Mouse (Mus musculus) gastrocnemius, postnatal 36 days (tissue): ENCODE measurements around the gene Lrrc34. TPM values are rescaled to one million over a fixed set of nuclear protein-coding genes. Genes with fewer than 3 reads are reported as not detected.

Experiments used
- DNase-seq, 2 experiments: peaks; one replicate each; pipeline ENCODE4 v3.0.0; 2022
- intact Hi-C: fragments of 180-260 bp; cut with DNase I; formaldehyde crosslinking; loops from one replicate; pipeline ENCODE4 v1.15.1; 2025
- total RNA-seq, 2 experiments: library from RNA; stranded (reverse); gene quantifications; 2 replicates each; pipeline ENCODE4 v1.2.3; 2021

Lrrc34 gene
- total RNA-seq, 2 experiments from 2014 or later = not detected

DNA sequence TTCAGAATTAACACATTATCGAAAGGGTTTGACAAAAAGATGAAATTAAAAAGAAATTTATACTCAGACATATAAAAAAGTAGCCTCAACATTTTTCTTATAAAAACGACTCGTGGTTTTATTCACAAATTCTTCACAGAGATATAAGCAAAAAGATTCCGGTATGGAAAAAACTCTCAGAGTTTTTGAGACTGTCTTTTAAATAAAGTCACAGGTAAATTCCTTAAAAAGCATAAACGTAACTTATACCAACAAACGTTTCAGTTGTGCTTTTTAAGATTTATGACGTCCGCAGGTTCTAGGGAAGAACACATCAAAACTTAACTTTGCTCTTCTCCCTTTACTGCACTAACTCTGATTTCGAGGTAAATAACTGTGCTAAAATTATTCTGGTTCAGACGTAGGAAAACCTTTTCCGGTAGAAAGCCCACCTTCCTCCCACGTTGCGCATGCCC, 46.0 kb downstream of the Lrrc34 start:
- intact Hi-C loops = loop anchor here (10.0 kb wide), 1 partner anchor 193 kb away; the partner anchor contains the start of gene Sec62
- DNase-seq = no peak

DNA sequence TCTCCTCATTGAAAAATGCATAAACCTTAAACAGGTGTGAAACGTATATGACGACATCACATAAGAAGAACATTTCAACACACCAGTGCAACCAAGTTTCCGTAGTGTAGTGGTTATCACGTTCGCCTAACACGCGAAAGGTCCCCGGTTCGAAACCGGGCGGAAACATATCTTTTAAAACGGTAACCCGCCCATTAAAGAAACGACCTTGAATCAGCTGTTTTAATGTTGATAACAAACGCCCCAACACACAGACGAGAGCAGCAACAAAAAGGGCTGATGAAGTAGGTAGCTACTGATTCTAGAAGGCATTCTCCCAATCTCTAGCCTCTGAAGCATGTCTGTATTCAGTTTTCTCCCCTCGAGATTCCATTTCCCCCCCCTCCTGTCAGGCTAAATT, 46.5 kb downstream of the Lrrc34 start:
- DNase-seq = peak; percentile 77 to 80
- intact Hi-C loops = loop anchor here (10.0 kb wide), 1 partner anchor 194 kb away; the partner anchor contains the start of gene Sec62

DNA sequence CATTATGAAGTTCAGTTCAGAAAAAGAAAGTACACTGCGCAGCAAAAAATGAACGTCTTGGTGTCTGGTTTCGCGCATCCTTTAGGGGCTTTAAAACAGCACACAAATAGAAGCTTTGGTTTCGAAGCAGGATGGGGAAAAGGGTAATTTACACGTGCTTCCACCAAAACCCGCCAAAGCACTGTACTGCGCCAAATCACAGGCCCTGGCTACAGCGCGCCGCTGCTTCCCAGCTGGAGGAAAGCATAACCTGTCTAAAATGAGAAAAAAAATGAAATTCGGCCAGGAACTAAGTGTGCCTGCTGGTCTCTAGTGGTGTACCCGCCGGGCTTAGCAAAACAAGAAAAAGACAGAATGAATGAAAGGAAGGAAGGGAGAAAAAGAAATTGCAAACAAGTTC, 47.0 kb downstream of the Lrrc34 start:
- DNase-seq = no peak
- intact Hi-C loops = loop anchor here (10.0 kb wide), 1 partner anchor 194 kb away; the partner anchor contains the start of gene Sec62

DNA sequence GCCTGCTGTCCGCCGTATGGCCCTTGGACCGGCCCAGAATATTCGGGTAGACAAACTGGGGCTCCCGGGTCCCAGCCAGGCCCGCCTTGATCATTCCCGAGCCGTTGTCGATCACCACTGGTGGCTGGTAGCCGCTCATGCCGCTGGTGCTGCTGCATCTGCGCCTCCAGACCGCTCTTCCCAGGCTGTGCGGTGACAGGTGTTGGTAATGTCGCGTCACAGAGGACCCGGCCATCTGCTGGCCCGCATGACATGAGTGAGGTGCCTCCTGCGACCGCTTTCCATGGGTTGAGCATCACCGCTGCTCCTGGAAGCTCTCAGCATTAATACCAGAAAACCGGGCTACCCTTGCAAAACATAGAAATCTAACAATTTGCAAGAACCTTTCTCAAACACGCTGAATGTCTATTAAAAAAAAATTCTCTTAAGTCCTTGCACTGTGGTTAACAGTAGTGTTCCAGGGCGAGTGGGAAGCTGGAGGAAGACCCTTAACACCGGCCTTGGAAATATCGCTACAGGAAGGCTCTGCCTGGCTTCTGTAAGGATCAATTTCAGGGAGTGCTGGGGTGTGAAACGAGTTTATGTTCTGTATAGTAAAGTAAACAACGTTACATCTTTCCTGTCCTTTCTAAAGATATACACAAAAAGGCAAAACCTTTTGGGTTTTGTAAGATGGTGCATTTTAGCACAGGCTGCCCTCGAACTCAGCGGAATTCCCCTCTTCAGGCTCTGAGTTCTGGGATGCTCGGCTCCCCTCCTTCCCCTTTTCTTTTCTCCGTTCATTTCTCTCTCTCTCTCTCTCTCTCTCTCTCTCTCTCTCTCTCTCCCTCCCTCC, 47.7 kb downstream of the Lrrc34 start, which contains the start of gene Actrt3:
TSS of gene Actrt3 (minus strand) at position 229 of the 835 bp plus-strand sequence.
- intact Hi-C loops = loop anchor here (5.0 to 10.0 kb wide), 2 partner anchors 195 to 537 kb away; partner anchors contain the start of gene Sec62
- DNase-seq = no peak

DNA sequence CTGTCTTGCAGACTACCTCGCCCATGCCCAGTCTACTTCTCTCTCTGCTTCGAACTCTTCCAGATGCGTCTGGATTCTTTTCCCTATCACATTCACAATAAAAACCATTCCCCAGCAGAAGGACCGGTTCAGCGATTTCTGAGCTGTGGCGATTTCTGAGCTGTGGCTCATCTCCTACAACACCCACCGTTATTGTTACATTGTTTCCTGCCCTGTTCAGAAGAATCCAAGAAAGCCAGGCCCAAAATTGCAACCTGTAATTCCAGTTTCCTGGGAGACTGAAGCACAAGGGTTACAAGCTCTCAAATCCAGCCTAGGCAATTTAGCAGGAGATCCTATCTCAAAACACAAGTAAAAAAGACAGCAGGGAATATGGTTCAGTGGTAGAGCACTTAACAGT, 50.4 kb downstream of the Lrrc34 start:
- no peak for DNase-seq
- intact Hi-C loops = loop anchor here (5.0 kb wide), 1 partner anchor 540 kb away; no protein-coding TSS in a partner anchor

DNA sequence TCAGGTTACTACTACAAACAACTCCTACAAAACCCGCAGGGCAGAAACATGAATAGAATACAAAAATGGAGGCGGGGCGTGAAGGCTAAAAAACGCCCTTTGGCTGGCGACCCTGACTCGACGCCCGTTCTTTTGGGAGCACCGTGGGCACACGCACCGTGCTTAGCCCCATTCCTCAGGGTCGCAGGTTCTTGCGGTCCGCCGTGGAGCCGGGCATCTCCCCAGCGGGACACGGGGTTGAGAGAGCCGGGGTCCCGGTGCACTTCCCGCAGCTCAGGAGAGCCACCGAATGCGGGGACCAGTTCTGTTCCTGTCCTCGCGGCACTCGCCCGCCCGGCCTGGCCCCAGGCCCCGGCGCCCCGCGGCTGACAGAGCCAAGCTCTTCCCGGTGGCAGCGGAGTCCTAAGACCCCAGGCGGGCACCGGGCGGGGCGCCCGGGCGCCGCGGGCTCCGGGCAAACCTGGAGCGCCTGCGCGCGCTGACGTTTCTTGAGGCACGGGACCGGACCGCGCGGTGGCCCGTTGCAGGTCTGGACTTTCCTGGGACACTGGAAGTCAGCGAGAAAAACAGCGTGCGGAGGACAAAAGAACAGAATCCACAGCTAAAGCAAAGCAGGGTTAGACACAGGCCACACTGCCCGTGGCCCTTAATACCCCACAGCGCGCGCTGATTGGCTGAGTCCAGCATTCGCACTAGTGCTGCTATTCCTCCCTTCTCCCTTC, 52.4 kb downstream of the Lrrc34 start:
- intact Hi-C loops = loop anchor here (5.0 kb wide), 1 partner anchor 542 kb away; no protein-coding TSS in a partner anchor

DNA sequence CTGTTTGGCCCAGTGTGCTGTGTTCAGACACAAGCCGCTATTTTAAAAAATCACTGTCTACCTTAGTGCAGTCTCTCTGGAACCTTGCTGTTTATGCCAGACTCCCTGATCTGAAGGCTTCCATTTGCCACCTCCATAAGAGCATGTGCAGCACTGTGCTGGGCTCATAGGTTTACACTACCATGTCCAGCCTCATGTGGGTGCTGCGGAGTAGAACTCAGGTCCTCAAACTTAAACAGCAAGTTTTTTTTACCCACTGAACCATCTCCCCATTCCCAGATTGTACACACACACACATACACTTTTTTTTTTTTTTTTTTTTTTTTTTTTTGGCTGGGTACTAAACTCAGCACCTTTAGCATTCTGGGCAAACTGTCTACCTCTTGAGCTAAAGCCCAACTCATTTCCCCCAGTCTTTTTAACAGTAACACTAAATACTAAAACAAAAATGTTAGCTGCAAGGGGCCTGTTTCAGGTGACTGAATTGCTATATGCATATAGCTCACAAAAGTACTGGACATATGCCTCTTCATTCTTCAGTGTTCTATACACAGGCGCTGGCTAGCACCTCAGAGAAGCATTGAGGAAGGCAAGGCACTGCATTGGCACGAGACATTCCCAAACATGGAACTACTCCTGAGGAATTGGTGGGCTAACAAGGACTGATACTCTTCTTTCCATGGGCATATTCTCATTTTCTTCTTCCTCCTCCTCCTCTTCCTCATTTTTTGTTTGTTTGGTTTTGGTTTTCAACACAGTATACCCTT, 53.8 kb downstream of the Lrrc34 start:
- intact Hi-C loops = loop anchor here (5.0 kb wide), 1 partner anchor 383 kb away; no protein-coding TSS in a partner anchor
- DNase-seq = no peak

More for the DNA sequence above, 52.4 kb downstream of the Lrrc34 start:
- peak; percentile 21 to 41 for DNase-seq

DNA sequence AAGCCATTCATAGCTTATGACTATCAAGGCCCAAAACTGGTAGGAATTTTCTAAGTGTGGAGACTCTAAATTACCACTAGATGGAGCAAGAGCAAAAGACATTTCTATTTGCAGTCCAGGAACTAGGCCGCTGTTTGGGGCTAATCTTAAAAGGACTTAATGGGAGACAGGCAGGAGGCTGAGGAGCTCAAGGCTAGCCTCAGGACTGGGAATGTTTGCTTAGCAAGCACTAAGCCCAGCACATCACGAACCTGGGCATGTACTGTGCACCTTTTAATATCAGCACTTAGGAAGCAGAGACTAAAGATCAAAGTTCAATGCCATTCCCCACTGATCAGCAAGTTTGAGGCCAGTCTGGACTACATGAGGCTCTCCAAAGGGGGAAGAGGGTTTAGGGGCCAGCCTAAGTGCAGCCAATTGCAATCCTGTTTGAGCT, 55.2 kb downstream of the Lrrc34 start:
- DNase-seq = peak in 1 of 2 experiments; percentile 16

DNA sequence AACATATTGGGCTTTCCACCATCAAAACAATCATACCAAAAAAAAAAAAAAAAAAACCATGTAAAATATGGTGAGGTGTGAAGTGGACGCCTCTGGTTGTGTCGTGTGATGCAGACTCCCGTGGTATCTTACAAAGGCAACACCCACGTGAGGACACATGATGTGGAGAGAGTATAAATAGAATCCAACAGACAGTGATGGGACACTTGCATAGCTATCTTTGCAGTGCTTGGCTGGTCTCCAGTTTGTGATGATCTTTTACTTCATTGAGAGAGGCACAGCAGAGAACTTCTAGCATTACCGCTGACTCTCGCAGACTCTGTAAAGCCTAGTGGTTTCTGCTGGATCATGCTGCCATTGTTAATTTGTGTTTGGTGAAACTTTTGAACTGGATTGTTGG, 58.8 kb downstream of the Lrrc34 start:
- no peak for DNase-seq
- intact Hi-C loops = no loop called here

More for the DNA sequence above, 55.2 kb downstream of the Lrrc34 start:
- intact Hi-C loops = loop anchor here (5.0 kb wide), 1 partner anchor 385 kb away; no protein-coding TSS in a partner anchor

Other genes with a start within 250 kb of the Lrrc34 start
- 1 to 10 TPM; 4.9 to 7.0 TPM for gene Mecom, start 99.9 kb downstream of the Lrrc34 start, total RNA-seq
- gene Actrt3, start 47.9 kb downstream of the Lrrc34 start, total RNA-seq = not detected
- gene Mynn, start 45.8 kb downstream of the Lrrc34 start, total RNA-seq = 1 to 10 TPM; 7.0 to 8.3 TPM
- not detected for gene Lrriq4, start 3.4 kb downstream of the Lrrc34 start, total RNA-seq
- not detected for gene Lrrc31, start 52.0 kb upstream of the Lrrc34 start, total RNA-seq
- not detected for gene Samd7, start 98.4 kb upstream of the Lrrc34 start, total RNA-seq
- gene Sec62, start 145.0 kb upstream of the Lrrc34 start, total RNA-seq = 10 to 100 TPM; 24.9 to 35.3 TPM
- gene Gpr160, start 208.1 kb upstream of the Lrrc34 start, total RNA-seq = under 1 TPM; 0.33 to 0.84 TPM